Mouse (Mus musculus): Measurements from ENCODE around the gene Stat6.
"Not testable (repeated sequence)": the region's sequence is repeated elsewhere in the genome, so short reads cannot be mapped to it uniquely, and the experiment has no call there.

Gene Stat6

GRCm38 (mm10) chr10:127652906-127653638, 10.3 kb downstream of the Stat6 start:
- DNase-seq, result no peak

- no peak for DNase-seq
These were observed 12.3 kb downstream of the Stat6 start for GRCm38 (mm10) chr10:127654970-127655579.

- DNase-seq, result not testable (repeated sequence)
These were observed 14.8 kb downstream of the Stat6 start for GRCm38 (mm10) chr10:127657617-127658016.

GRCm38 (mm10) chr10:127658076-127658475, 15.3 kb downstream of the Stat6 start:
- DNase-seq, result no peak

- no peak for DNase-seq
These were observed 16.8 kb downstream of the Stat6 start for GRCm38 (mm10) chr10:127659551-127659950.

- DNase-seq, result peak; percentile 42
These were observed 18.6 kb downstream of the Stat6 start for GRCm38 (mm10) chr10:127661291-127661914.

- peak; percentile 78 for DNase-seq
These were observed 19.3 kb downstream of the Stat6 start for GRCm38 (mm10) chr10:127661915-127662663.

GRCm38 (mm10) chr10:127662666-127663253, 20.0 kb downstream of the Stat6 start:
- DNase-seq, result peak; percentile 52

- DNase-seq, result peak; percentile 9
These were observed 20.8 kb downstream of the Stat6 start for GRCm38 (mm10) chr10:127663590-127663989.

GRCm38 (mm10) chr10:127664166-127664565, 21.4 kb downstream of the Stat6 start:
- DNase-seq, result no peak

GRCm38 (mm10) chr10:127664891-127665290, 22.1 kb downstream of the Stat6 start:
- no peak for DNase-seq

GRCm38 (mm10) chr10:127665366-127666181, 22.8 kb downstream of the Stat6 start:
- DNase-seq, result peak; percentile 25

- peak; percentile 83 for DNase-seq
These were observed 23.9 kb downstream of the Stat6 start, which contains the start of gene Nemp1 for GRCm38 (mm10) chr10:127666501-127667268. Nemp1 (plus strand) TSS chr10:127666901.

- DNase-seq, result peak; percentile 86
These were observed 24.7 kb downstream of the Stat6 start for GRCm38 (mm10) chr10:127667269-127668092.

- DNase-seq, result peak; percentile 78
These were observed 25.6 kb downstream of the Stat6 start, which contains the start of gene Nab2 for GRCm38 (mm10) chr10:127668093-127669050. Nab2 (minus strand) TSS chr10:127668568.

- no peak for DNase-seq
These were observed 26.4 kb downstream of the Stat6 start for GRCm38 (mm10) chr10:127669170-127669569.

- no peak for DNase-seq
These were observed 27.4 kb downstream of the Stat6 start for GRCm38 (mm10) chr10:127670185-127670584.

GRCm38 (mm10) chr10:127671276-127671675, 28.5 kb downstream of the Stat6 start:
- DNase-seq, result peak; percentile 38
